Mouse (Mus musculus): ENCODE measurements around the gene Gm20708. TPM values are rescaled to one million over a fixed set of nuclear protein-coding genes. Genes with fewer than 3 reads are reported as not detected.

Gm20708 gene
- polyA plus RNA-seq, 1 experiment from 2014 or later: 0.27 TPM

- no peak overlapping the region for H3K9ac ChIP-seq
- no peaks in the 10 kb centered on the region for H3K9me3 ChIP-seq (replicated peaks)
- peaks cover 35% of the 10 kb centered on the region for H3K27me3 ChIP-seq (replicated peaks)
- H3K36me3 ChIP-seq: no peaks in the 10 kb centered on the region
- 8% methylated on average over 13 of the region's 13 CpGs for WGBS (ENCODE audit: insufficient replicate concordance)
- ATAC-seq: peak; percentile 50
- H3K4me2 ChIP-seq: peak overlapping the region; percentile 50
- H3K4me1 ChIP-seq: peaks cover 61% of the 10 kb centered on the region
- H3K27ac ChIP-seq: peak overlapping the region; percentile 16
- no peak overlapping the region for H3K4me3 ChIP-seq
These were observed 68.7 kb downstream of the Gm20708 start for GRCm38 (mm10) chr11:117877917-117878745.

- WGBS (ENCODE audit: insufficient replicate concordance): 9% methylated on average over 8 of the region's 8 CpGs
- Histone ChIP-seq H3K4me3 (no peak overlapping the region), H3K9ac (no peak overlapping the region), H3K36me3 (no peaks in the 10 kb centered on the region), H3K9me3 (replicated peaks) (no peaks in the 10 kb centered on the region), H3K27ac (peak overlapping the region; percentile 16), H3K4me1 (peaks cover 60% of the 10 kb centered on the region), H3K4me2 (peak overlapping the region; percentile 50), H3K27me3 (replicated peaks) (peaks cover 28% of the 10 kb centered on the region; the same call in 1 of the 2 replicates)
- no peak for ATAC-seq
These were observed 69.4 kb downstream of the Gm20708 start for GRCm38 (mm10) chr11:117878892-117879291.

GRCm38 (mm10) chr11:117879676-117880075 lies 70.2 kb downstream of the Gm20708 start:
- peaks cover 32% of the 10 kb centered on the region; the same call in 1 of the 2 replicates for H3K27me3 ChIP-seq (replicated peaks)
- WGBS (ENCODE audit: insufficient replicate concordance): 65% methylated on average over 6 of the region's 6 CpGs
- H3K4me1 ChIP-seq: peaks cover 60% of the 10 kb centered on the region
- ATAC-seq: no peak
- no peak overlapping the region for H3K9ac ChIP-seq
- no peaks in the 10 kb centered on the region for H3K36me3 ChIP-seq
- no peak overlapping the region for H3K4me3 ChIP-seq
- no peak overlapping the region for H3K4me2 ChIP-seq
- H3K9me3 ChIP-seq (replicated peaks): no peaks in the 10 kb centered on the region
- no peak overlapping the region for H3K27ac ChIP-seq

GRCm38 (mm10) chr11:117880336-117880976 lies 71.0 kb downstream of the Gm20708 start:
- WGBS (ENCODE audit: insufficient replicate concordance): 71% methylated on average over 9 of the region's 9 CpGs
- Histone ChIP-seq H3K4me3 (no peak overlapping the region), H3K9me3 (replicated peaks) (no peaks in the 10 kb centered on the region), H3K36me3 (no peaks in the 10 kb centered on the region), H3K4me1 (peaks cover 56% of the 10 kb centered on the region), H3K27ac (no peak overlapping the region), H3K4me2 (no peak overlapping the region), H3K9ac (no peak overlapping the region), H3K27me3 (replicated peaks) (peaks cover 38% of the 10 kb centered on the region)
- no peak for ATAC-seq

GRCm38 (mm10) chr11:117880977-117881358 lies 71.5 kb downstream of the Gm20708 start:
- Histone ChIP-seq H3K27me3 (replicated peaks) (peaks cover 38% of the 10 kb centered on the region), H3K27ac (peak overlapping the region; percentile 28; the same call in 1 of the 2 replicates), H3K4me2 (no peak overlapping the region), H3K4me1 (peaks cover 55% of the 10 kb centered on the region), H3K36me3 (no peaks in the 10 kb centered on the region), H3K9me3 (replicated peaks) (no peaks in the 10 kb centered on the region), H3K9ac (no peak overlapping the region), H3K4me3 (no peak overlapping the region)
- 58% methylated on average over 6 of the region's 6 CpGs for WGBS (ENCODE audit: insufficient replicate concordance)
- no peak for ATAC-seq

- Histone ChIP-seq H3K9ac (no peak overlapping the region), H3K27me3 (replicated peaks) (peaks cover 38% of the 10 kb centered on the region), H3K9me3 (replicated peaks) (no peaks in the 10 kb centered on the region), H3K4me3 (no peak overlapping the region), H3K4me2 (no peak overlapping the region), H3K36me3 (no peaks in the 10 kb centered on the region), H3K27ac (peak overlapping the region; percentile 58), H3K4me1 (peaks cover 60% of the 10 kb centered on the region)
- no peak for ATAC-seq
- WGBS (ENCODE audit: insufficient replicate concordance): 6% methylated on average over 8 of the region's 8 CpGs
These were observed 72.3 kb downstream of the Gm20708 start for GRCm38 (mm10) chr11:117881787-117882186.

- WGBS (ENCODE audit: insufficient replicate concordance): 48% methylated on average over 1 of the region's 1 CpGs
These were observed 72.7 kb downstream of the Gm20708 start for GRCm38 (mm10) chr11:117882208-117882607.

GRCm38 (mm10) chr11:117886000-117886399 lies 76.5 kb downstream of the Gm20708 start:
- no peak for ATAC-seq
- Histone ChIP-seq H3K36me3 (no peaks in the 10 kb centered on the region), H3K9me3 (replicated peaks) (no peaks in the 10 kb centered on the region), H3K4me1 (peaks cover 61% of the 10 kb centered on the region), H3K4me3 (no peak overlapping the region), H3K4me2 (no peak overlapping the region), H3K27me3 (replicated peaks) (peaks cover 49% of the 10 kb centered on the region), H3K27ac (no peak overlapping the region), H3K9ac (no peak overlapping the region)
- WGBS (ENCODE audit: insufficient replicate concordance): 28% methylated on average over 5 of the region's 5 CpGs

More at GRCm38 (mm10) chr11:117882208-117882607, 72.7 kb downstream of the Gm20708 start:
- peak overlapping the region; percentile 58 for H3K27ac ChIP-seq
- no peaks in the 10 kb centered on the region for H3K9me3 ChIP-seq (replicated peaks)
- no peak overlapping the region for H3K4me2 ChIP-seq
- H3K4me3 ChIP-seq: no peak overlapping the region
- peaks cover 58% of the 10 kb centered on the region for H3K4me1 ChIP-seq
- ATAC-seq: no peak
- no peaks in the 10 kb centered on the region for H3K36me3 ChIP-seq
- H3K9ac ChIP-seq: no peak overlapping the region
- H3K27me3 ChIP-seq (replicated peaks): peaks cover 36% of the 10 kb centered on the region

- 39% methylated on average over 20 of the region's 20 CpGs for WGBS (ENCODE audit: insufficient replicate concordance)
- H3K27ac ChIP-seq: no peak overlapping the region
These were observed 78.8 kb downstream of the Gm20708 start for GRCm38 (mm10) chr11:117888168-117888852.

GRCm38 (mm10) chr11:117888853-117889822 lies 79.7 kb downstream of the Gm20708 start:
- 0 out of 2 replicates have a peak overlapping the region, but pooled peaks have one; percentile 42 for H3K27ac ChIP-seq
- peaks cover 48% of the 10 kb centered on the region for H3K4me1 ChIP-seq
- H3K4me3 ChIP-seq: peak overlapping the region; percentile 12; the same call in 1 of the 2 replicates
- ATAC-seq: no peak
- H3K9me3 ChIP-seq (replicated peaks): no peaks in the 10 kb centered on the region
- H3K9ac ChIP-seq: 0 out of 2 replicates have a peak overlapping the region, but pooled peaks have one; percentile 14
- H3K27me3 ChIP-seq (replicated peaks): peaks cover 61% of the 10 kb centered on the region
- 25% methylated on average over 33 of the region's 33 CpGs for WGBS (ENCODE audit: insufficient replicate concordance)
- peak overlapping the region; percentile 46 for H3K4me2 ChIP-seq
- H3K36me3 ChIP-seq: no peaks in the 10 kb centered on the region

More at GRCm38 (mm10) chr11:117888168-117888852, 78.8 kb downstream of the Gm20708 start:
- no peak for ATAC-seq
- Histone ChIP-seq H3K9ac (no peak overlapping the region), H3K27me3 (replicated peaks) (peaks cover 60% of the 10 kb centered on the region), H3K4me1 (peaks cover 48% of the 10 kb centered on the region), H3K4me3 (0 out of 2 replicates have a peak overlapping the region, but pooled peaks have one; percentile 12), H3K36me3 (no peaks in the 10 kb centered on the region), H3K4me2 (peak overlapping the region; percentile 46), H3K9me3 (replicated peaks) (no peaks in the 10 kb centered on the region)

Data from liver, embryonic 12.5 days (tissue).